Mouse (Mus musculus) small intestine, adult 2 months (tissue): ENCODE data around the gene Krtap5-1. TPM values are rescaled to one million over a fixed set of nuclear protein-coding genes. Genes with fewer than 3 reads are reported as not detected.
A peak's percentile ranks its signal among the peaks of the same experiment; 100 is the strongest.
"Not testable (repeated sequence)": the region's sequence is repeated elsewhere in the genome, so short reads cannot be mapped to it uniquely, and the experiment has no call there.

Experiments
- H3K27ac ChIP-seq: fragments of 200-500 bp; 2 replicates; pipeline ENCODE4 v1.5.1; 2012; ENCODE audit warnings: low read depth, low read length, control low read depth, inconsistent platforms; ENCODE audit not compliant: insufficient read depth
- H3K27me3 ChIP-seq: fragments of 200-500 bp; 2 replicates; pipeline ENCODE4 v1.6.1; 2012; ENCODE audit warnings: mild to moderate bottlenecking, moderate library complexity, low read length, inconsistent platforms; ENCODE audit not compliant: control insufficient read depth, insufficient read depth
- H3K36me3 ChIP-seq: fragments of 200-500 bp; 2 replicates; pipeline ENCODE4 v1.6.1; 2012; ENCODE audit warnings: mild to moderate bottlenecking, low read length, control low read depth, inconsistent platforms; ENCODE audit not compliant: control insufficient read depth, insufficient read depth
- H3K4me1 ChIP-seq: fragments of 200-500 bp; 2 replicates; pipeline ENCODE4 v1.6.1; 2012; ENCODE audit warnings: low read length, inconsistent platforms, mixed read lengths; ENCODE audit not compliant: control insufficient read depth, insufficient read depth, insufficient read length
- H3K4me3 ChIP-seq: fragments of 200-500 bp; 2 replicates; pipeline ENCODE4 v1.5.1; 2012; ENCODE audit warnings: low read depth, mild to moderate bottlenecking, control low read depth, inconsistent platforms, low read length, moderate library complexity
- CTCF ChIP-seq: fragments of 200-500 bp; IDR thresholded peaks from 2 replicates; pipeline ENCODE4 v1.5.1; 2012; ENCODE audit warnings: low read depth, mild to moderate bottlenecking, control low read depth, inconsistent platforms, low read length, moderate library complexity, mixed read lengths; ENCODE audit not compliant: insufficient replicate concordance, insufficient read length; ENCODE audit errors: extremely low read depth
- POLR2A ChIP-seq: fragments of 200-500 bp; IDR thresholded peaks from 2 replicates; pipeline ENCODE4 v1.6.1; 2012; ENCODE audit warnings: low read depth, mild to moderate bottlenecking, control low read depth, inconsistent platforms, low read length, moderate library complexity
- WGBS: fragments of 180-500 bp; shearing (Covaris S2); methylation state at CpG from one replicate; pipeline ENCODE4 v1.1.7; 2018; 5-methylcytosine and 5-hydroxymethylcytosine counted together
- polyA plus RNA-seq: library from polyadenylated mRNA; depleted of rRNA; stranded (reverse); fragments of >200 nt; gene quantifications from 2 replicates; pipeline ENCODE4 v1.2.3, GENCODE M21; 2012

Gene Krtap5-1
- polyA plus RNA-seq, 1 experiment: not detected

DNA sequence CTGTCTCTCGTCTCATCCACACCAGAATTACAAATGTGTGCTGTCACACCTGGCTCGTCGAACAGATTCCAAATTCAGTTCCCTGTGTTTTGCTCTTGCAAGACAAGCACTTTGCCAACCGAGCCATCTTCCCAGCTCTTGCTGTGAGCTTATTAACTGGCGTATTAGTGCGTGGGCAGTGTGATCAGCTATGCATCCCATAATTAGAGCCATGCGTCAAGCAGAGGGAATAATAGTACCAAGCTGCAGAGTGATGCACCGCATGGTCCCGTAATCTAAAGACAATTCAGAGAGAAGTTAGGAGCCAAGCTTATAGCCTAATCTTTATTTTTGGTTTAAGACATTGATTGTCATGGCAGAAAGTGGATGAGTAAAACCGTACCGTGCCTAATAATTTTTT lies 22.2 kb upstream of the Krtap5-1 start:
- H3K4me3 ChIP-seq: no peak overlapping the region
- TF ChIP-seq POLR2A (no peak), CTCF (no peak)
- WGBS: 87% methylated on average over 11 of the region's 11 CpGs
- no peaks in the 10 kb centered on the region for H3K4me1 ChIP-seq
- H3K36me3 ChIP-seq: no peaks in the 10 kb centered on the region
- no peak overlapping the region for H3K27ac ChIP-seq
- H3K27me3 ChIP-seq: no peaks in the 10 kb centered on the region

- no peak overlapping the region for H3K27ac ChIP-seq
- WGBS: 77% methylated on average over 5 of the region's 5 CpGs
Observed at GRCm38 (mm10) chr7:142317216-142317615, 20.3 kb upstream of the Krtap5-1 start.

DNA sequence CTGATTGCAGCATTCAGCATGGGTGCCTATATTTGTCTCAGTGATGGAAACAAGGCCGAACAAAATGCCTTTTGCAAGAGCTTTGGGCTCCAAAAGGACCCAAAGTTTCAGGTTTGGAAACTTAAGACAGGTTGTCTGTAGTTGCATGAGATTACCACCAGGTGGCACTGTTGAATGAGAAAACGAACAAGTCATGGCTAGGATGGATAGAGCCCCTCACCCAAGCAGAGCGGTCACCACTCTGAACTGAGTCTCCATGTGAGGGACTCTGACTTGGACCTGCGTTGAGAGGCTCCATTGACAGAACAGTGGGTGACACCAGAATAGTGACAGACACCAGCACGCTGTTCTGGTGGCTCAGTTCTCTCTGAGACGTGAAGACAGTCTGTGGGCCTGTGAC lies 19.6 kb upstream of the Krtap5-1 start:
- peak; percentile 58; the same call in 1 of the 2 replicates for TF ChIP-seq CTCF
- TF ChIP-seq POLR2A: no peak
- H3K27me3 ChIP-seq: no peaks in the 10 kb centered on the region
- no peaks in the 10 kb centered on the region for H3K4me1 ChIP-seq
- no peaks in the 10 kb centered on the region for H3K36me3 ChIP-seq
- no peak overlapping the region for H3K27ac ChIP-seq
- H3K4me3 ChIP-seq: no peak overlapping the region
- 41% methylated on average over 6 of the region's 6 CpGs for WGBS

More at GRCm38 (mm10) chr7:142317216-142317615, 20.3 kb upstream of the Krtap5-1 start:
- Histone ChIP-seq H3K4me3 (no peak overlapping the region), H3K4me1 (no peaks in the 10 kb centered on the region), H3K36me3 (no peaks in the 10 kb centered on the region), H3K27me3 (no peaks in the 10 kb centered on the region)
- TF ChIP-seq POLR2A: no peak
- no peak for TF ChIP-seq CTCF

DNA sequence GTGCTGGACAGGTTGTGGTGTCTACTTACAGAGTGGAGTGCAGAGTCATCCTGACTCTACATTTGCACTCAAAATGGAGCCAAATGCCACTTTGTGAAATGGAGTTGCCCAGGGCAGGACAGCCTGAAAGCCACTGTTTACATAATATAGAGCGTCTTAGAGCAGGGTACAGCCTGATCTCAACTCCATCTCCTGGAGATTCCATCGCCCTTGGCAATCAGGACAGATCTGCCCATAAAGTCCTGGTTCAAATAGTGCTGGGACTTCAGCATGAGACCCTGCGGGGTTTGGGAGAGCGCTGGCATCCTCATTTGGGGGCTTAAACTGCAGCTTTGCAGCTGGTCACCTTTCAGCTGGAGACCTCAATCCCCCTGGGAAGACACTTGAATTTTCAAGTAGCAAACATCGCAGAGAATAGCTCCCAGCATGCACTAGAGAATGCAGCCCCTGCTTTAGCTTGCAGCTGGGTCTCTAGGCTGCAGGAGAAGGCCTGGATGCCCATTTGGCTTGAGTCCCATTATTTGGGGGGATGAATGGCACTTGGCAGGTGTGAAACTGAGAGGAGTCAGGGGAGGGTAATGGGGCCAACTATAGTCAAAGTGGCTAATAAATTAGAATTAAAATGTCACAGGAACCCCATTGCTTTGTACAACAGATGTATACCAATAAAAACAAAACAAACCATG lies 17.8 kb upstream of the Krtap5-1 start:
- Histone ChIP-seq H3K27ac (no peak overlapping the region), H3K36me3 (no peaks in the 10 kb centered on the region), H3K4me1 (no peaks in the 10 kb centered on the region), H3K27me3 (no peaks in the 10 kb centered on the region), H3K4me3 (no peak overlapping the region)
- no peak for TF ChIP-seq POLR2A
- no peak for TF ChIP-seq CTCF
- WGBS: 61% methylated on average over 5 of the region's 5 CpGs

DNA sequence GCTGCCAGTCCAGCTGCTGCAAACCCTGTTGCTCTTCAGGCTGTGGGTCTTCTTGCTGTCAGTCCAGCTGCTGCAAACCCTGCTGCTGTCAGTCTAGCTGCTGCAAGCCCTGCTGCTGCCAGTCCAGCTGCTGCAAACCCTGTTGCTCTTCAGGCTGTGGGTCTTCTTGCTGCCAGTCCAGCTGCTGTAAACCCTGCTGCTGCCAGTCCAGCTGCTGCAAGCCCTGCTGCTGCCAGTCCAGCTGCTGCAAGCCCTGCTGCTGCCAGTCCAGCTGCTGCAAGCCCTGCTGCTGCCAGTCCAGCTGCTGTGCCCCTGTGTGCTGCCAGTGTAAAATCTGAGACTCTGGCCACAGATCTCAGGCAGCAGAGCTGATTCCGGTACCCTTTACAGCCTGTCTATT lies 7.0 kb upstream of the Krtap5-1 start:
- H3K27ac ChIP-seq, H3K36me3 ChIP-seq, H3K4me1 ChIP-seq, H3K4me3 ChIP-seq, H3K27me3 ChIP-seq: not testable (repeated sequence)
- WGBS: 95% methylated on average over 1 of the region's 1 CpGs

DNA sequence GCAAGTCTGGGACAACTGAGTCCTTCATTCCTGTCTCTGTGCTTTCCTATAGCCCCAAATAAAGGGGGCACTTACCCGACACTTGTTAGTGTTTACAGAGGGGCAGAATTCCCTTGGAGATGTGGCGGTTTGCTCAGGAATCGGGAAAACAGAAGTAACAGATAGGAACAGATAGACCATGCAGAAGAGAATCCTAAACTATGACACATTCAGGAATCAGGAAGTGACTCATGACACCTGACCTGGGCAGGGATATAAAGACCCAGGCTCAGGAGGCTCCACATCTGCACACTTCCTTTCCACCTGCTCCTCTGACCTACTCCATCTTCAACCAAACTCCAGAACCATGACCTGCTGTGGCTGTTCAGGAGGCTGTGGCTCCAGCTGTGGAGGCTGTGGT lies 6.3 kb upstream of the Krtap5-1 start, which contains the start of gene Krtap5-4:
Krtap5-4 (plus strand) TSS at position 301 of the 400 bp plus-strand sequence.
- no peak for TF ChIP-seq CTCF
- no peak for TF ChIP-seq POLR2A
- no peaks in the 10 kb centered on the region for H3K4me1 ChIP-seq
- no peak within 1 kb of the TSS for H3K27ac ChIP-seq
- H3K27me3 ChIP-seq: peaks cover 6% of the 10 kb centered on the region
- H3K36me3 ChIP-seq: no peaks in the 10 kb centered on the region
- H3K4me3 ChIP-seq: no peak within 1 kb of the TSS
- 17% methylated on average over 3 of the region's 3 CpGs for WGBS

GRCm38 (mm10) chr7:142296108-142296507 lies 810 bp downstream of the Krtap5-1 start:
- H3K4me3 ChIP-seq, H3K36me3 ChIP-seq, H3K27ac ChIP-seq, H3K27me3 ChIP-seq, H3K4me1 ChIP-seq: not testable (repeated sequence)
- whole genome bisulfite sequencing: 11% methylated on average over 4 of the region's 4 CpGs

- no peak overlapping the region for H3K27ac ChIP-seq
- no peaks in the 10 kb centered on the region for H3K36me3 ChIP-seq
- no peak overlapping the region for H3K4me3 ChIP-seq
- no peaks in the 10 kb centered on the region for H3K4me1 ChIP-seq
- TF ChIP-seq CTCF: no peak
- TF ChIP-seq POLR2A: no peak
- peaks cover 3% of the 10 kb centered on the region; the same call in 1 of the 2 replicates for H3K27me3 ChIP-seq
Observed at GRCm38 (mm10) chr7:142295418-142295817, 1.5 kb downstream of the Krtap5-1 start.
